Mouse (Mus musculus) bone marrow, adult 2 months (tissue): ENCODE data around the gene Polr1e. TPM values are rescaled to one million over a fixed set of nuclear protein-coding genes. Genes with fewer than 3 reads are reported as not detected.
A peak's percentile ranks its signal among the peaks of the same experiment; 100 is the strongest.

ENCODE experiments used
- H3K27ac ChIP-seq: fragments of 200-500 bp; 2 replicates; pipeline ENCODE4 v1.5.1; 2012; ENCODE audit warnings: low read depth, mild to moderate bottlenecking, control low read depth, inconsistent platforms, low read length; ENCODE audit not compliant: control insufficient read depth, poor library complexity, insufficient read depth
- H3K4me1 ChIP-seq: fragments of 200-500 bp; 2 replicates; pipeline ENCODE4 v1.6.1; 2011; ENCODE audit warnings: low read length; ENCODE audit not compliant: control insufficient read depth, insufficient read depth
- H3K4me3 ChIP-seq: fragments of 200-500 bp; replicated peaks from 2 replicates; pipeline ENCODE3; 2011; ENCODE audit warnings: mild to moderate bottlenecking, low read depth, low read length, control low read depth; ENCODE audit not compliant: control insufficient read depth
- CTCF ChIP-seq: fragments of 200-500 bp; IDR thresholded peaks from 2 replicates; pipeline ENCODE4 v1.5.1; 2011; ENCODE audit warnings: low read length, control low read depth; ENCODE audit not compliant: control insufficient read depth, insufficient read depth
- POLR2A ChIP-seq: fragments of 200-500 bp; IDR thresholded peaks from 2 replicates; pipeline ENCODE4 v1.6.1; 2011; ENCODE audit warnings: low read depth, mild to moderate bottlenecking, control low read depth, low read length, borderline replicate concordance; ENCODE audit not compliant: control insufficient read depth
- WGBS: fragments of 180-500 bp; shearing (Covaris S2); methylation state at CpG from one replicate; pipeline ENCODE4 v1.1.7; 2018; 5-methylcytosine and 5-hydroxymethylcytosine counted together
- polyA plus RNA-seq: library from polyadenylated mRNA; stranded (reverse); fragments of >200 nt; gene quantifications from 2 replicates; pipeline ENCODE4 v1.2.4, GENCODE M21; 2011; ENCODE audit warnings: low replicate concordance; ENCODE audit not compliant: missing spikeins, insufficient read depth, insufficient read length

The Polr1e gene
- polyA plus RNA-seq, 1 experiment, result 11.3 TPM

- no peak for TF ChIP-seq POLR2A
- TF ChIP-seq CTCF, result no peak
- H3K27ac ChIP-seq, result peak overlapping the region; percentile 90
- WGBS, result under 1% methylated on average over 13 of the region's 13 CpGs
- H3K4me1 ChIP-seq, result peaks cover 3% of the 10 kb centered on the region; the same call in 1 of the 2 replicates
- peak overlapping the region; percentile 86 for H3K4me3 ChIP-seq
Measured at GRCm38 (mm10) chr4:45013031-45013431, 5.4 kb upstream of the Polr1e start.

- TF ChIP-seq CTCF (no peak), POLR2A (no peak)
- WGBS, result 5% methylated on average over 2 of the region's 2 CpGs
- Histone ChIP-seq H3K4me1 (peaks cover 3% of the 10 kb centered on the region; the same call in 1 of the 2 replicates), H3K4me3 (peak overlapping the region; percentile 21), H3K27ac (no peak overlapping the region)
Measured at GRCm38 (mm10) chr4:45013537-45013936, 4.8 kb upstream of the Polr1e start.

GRCm38 (mm10) chr4:45015615-45016014, 2.8 kb upstream of the Polr1e start:
- H3K4me1 ChIP-seq, result peaks cover 4% of the 10 kb centered on the region
- no peak for TF ChIP-seq CTCF
- TF ChIP-seq POLR2A, result no peak
- WGBS, result 8% methylated on average over 3 of the region's 3 CpGs
- no peak overlapping the region for H3K4me3 ChIP-seq
- H3K27ac ChIP-seq, result no peak overlapping the region

- H3K4me1 ChIP-seq, result peaks cover 2% of the 10 kb centered on the region
- WGBS, result 3% methylated on average over 14 of the region's 14 CpGs
- H3K4me3 ChIP-seq, result peak overlapping the region; percentile 76
- TF ChIP-seq CTCF, result no peak
- TF ChIP-seq POLR2A, result no peak
- H3K27ac ChIP-seq, result no peak overlapping the region
Measured at GRCm38 (mm10) chr4:45019009-45019408, 626 bp downstream of the Polr1e start.

GRCm38 (mm10) chr4:45026459-45026858, 8.1 kb downstream of the Polr1e start:
- no peak overlapping the region for H3K4me3 ChIP-seq
- H3K27ac ChIP-seq, result no peak overlapping the region
- H3K4me1 ChIP-seq, result no peaks in the 10 kb centered on the region
- TF ChIP-seq CTCF (no peak), POLR2A (no peak)
- WGBS, result 85% methylated on average over 4 of the region's 4 CpGs

- H3K4me1 ChIP-seq, result peaks cover 2% of the 10 kb centered on the region; the same call in 1 of the 2 replicates
- no peak overlapping the region for H3K4me3 ChIP-seq
- no peak overlapping the region for H3K27ac ChIP-seq
- WGBS, result 17% methylated on average over 9 of the region's 9 CpGs
- no peak for TF ChIP-seq CTCF
- no peak for TF ChIP-seq POLR2A
Measured at GRCm38 (mm10) chr4:45032586-45032985, 14.2 kb downstream of the Polr1e start.

GRCm38 (mm10) chr4:45034693-45035628, 16.6 kb downstream of the Polr1e start:
- H3K27ac ChIP-seq, result no peak overlapping the region
- peaks cover 2% of the 10 kb centered on the region; the same call in 1 of the 2 replicates for H3K4me1 ChIP-seq
- no peak for TF ChIP-seq POLR2A
- TF ChIP-seq CTCF, result no peak
- H3K4me3 ChIP-seq, result no peak overlapping the region
- 60% methylated on average over 16 of the region's 16 CpGs for WGBS

- H3K27ac ChIP-seq, result no peak overlapping the region
- H3K4me1 ChIP-seq, result peaks cover 2% of the 10 kb centered on the region; the same call in 1 of the 2 replicates
- no peak for TF ChIP-seq CTCF
- TF ChIP-seq POLR2A, result no peak
- WGBS, result 51% methylated on average over 10 of the region's 10 CpGs
- H3K4me3 ChIP-seq, result no peak overlapping the region
Measured at GRCm38 (mm10) chr4:45036048-45036447, 17.7 kb downstream of the Polr1e start.

GRCm38 (mm10) chr4:45036571-45036970, 18.2 kb downstream of the Polr1e start:
- H3K4me1 ChIP-seq, result peaks cover 2% of the 10 kb centered on the region; the same call in 1 of the 2 replicates
- 71% methylated on average over 5 of the region's 5 CpGs for WGBS
- no peak overlapping the region for H3K4me3 ChIP-seq

More at GRCm38 (mm10) chr4:45036571-45036970, 18.2 kb downstream of the Polr1e start:
- H3K27ac ChIP-seq, result no peak overlapping the region
- TF ChIP-seq CTCF (no peak), POLR2A (no peak)
